Mouse (Mus musculus) granulocyte monocyte progenitor cell, adult 5-6 weeks (primary cell): ENCODE data around the gene Slc22a1. TPM values are rescaled to one million over a fixed set of nuclear protein-coding genes. Genes with fewer than 3 reads are reported as not detected.

Source experiments
- ATAC-seq: replicated peaks from 2 replicates; pipeline ENCODE4 v1.8.0; 2016; ENCODE audit warnings: mild to moderate bottlenecking, moderate TSS enrichment, inconsistent platforms; ENCODE audit not compliant: poor library complexity, severe bottlenecking
- total RNA-seq, 2 experiments: library from RNA; stranded (forward) in 1 of 2; stranded (reverse) in 1 of 2; fragments of 200-712, 200-1000 nt in 1 of 2; fragments of >200 nt in 1 of 2; fragmentation: Nextera tagmentation in 1 of 2; gene quantifications; 2 replicates each; pipeline ENCODE4 v1.2.3; 2014 to 2017

Slc22a1 gene
- total RNA-seq, 2 experiments from 2014 or later, result not detected

DNA sequence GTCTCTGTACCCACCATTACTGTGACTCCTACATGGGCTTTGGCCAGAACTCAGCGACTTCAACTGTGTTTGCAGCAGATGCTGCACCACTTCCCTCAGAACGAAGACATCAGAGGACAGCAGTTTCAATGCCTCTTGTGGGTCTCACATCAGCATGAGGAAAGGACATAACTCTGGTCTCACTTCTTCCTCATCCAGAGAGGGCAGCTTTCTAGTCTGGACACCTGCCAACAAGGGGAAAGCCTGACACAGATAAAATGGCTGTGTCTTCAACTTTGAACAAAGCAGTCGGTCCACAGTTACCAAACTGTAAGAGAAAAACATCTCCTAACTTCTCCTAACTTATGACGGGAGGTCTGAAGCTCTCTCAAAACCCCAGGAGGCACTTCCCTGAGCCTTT, 34.5 kb downstream of the Slc22a1 start:
- no peak for ATAC-seq

DNA sequence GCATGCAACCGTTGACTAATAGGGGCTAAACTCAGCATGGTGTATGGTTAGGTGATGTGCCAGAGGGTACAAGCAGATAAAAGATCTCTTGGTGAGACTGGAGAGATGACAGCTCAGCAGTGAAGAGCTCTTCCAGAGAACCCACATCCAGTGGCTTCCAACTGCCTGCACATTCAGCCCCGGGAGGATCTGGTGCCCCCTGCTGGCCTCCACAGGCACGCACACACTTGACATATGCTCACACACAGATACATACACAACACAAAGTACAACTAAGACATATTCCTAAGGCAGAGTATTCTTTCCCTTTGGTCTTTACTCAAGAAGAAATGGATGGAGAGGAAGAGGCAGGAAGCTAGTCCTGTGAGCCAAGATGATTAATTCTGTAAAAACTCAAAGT, 36.0 kb downstream of the Slc22a1 start:
- no peak for ATAC-seq

DNA sequence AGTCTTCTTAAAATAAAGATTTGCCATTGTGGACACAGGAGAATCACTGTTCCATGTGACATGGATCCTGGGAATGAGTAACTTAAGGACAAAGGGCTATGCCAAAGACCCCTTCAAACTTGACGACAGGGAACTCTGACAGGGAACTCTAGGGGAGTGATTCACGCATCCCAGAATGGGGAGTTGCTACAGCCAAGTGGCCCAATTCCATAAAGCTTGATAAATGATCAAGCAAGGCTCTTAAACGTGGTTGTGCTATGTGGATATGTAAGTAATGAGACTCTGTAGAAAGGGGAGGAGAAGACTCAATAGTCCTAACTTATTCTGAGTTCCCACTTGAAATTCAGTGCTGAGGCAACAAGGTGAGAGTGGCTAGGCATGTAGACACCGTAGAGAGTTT, 40.8 kb downstream of the Slc22a1 start:
- no peak for ATAC-seq

DNA sequence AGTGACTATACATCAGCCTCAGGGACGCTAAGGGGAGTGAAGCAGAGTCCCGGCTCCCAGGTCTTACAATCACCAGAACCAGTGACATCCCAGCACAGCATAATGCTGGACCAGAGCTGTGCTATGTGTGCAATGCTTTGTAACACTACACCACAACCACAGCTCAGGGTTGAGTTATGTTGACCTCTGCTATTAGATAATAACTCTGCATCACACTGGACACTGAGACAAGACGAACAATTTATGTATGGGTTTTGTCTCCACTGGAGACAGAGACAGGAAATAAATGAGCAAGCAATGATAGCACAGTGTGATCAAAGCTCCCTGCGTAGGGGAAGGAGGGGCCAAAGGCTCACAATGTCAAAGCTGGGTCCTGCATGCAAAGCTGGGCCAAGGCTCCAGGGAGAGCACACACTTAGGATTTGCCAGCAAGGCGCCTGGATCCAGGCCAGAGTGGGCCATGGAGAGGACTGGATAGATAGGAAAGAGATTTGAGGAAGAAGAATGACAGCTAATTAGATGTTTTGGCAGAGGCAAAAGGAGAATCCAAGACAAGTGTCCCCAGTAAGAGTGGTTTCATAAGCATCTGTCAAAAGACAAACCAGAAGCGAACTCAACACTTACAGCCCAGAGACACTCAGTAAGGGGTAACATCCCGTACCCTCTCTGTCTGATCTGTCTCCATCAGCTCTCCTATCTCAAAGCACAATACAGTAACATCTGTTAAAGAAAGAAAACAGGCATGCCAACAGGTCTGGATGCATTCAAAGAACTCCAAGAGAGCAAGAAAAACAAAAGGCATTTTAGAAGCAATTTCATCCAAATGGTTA, 43.6 kb downstream of the Slc22a1 start:
- no peak for ATAC-seq

DNA sequence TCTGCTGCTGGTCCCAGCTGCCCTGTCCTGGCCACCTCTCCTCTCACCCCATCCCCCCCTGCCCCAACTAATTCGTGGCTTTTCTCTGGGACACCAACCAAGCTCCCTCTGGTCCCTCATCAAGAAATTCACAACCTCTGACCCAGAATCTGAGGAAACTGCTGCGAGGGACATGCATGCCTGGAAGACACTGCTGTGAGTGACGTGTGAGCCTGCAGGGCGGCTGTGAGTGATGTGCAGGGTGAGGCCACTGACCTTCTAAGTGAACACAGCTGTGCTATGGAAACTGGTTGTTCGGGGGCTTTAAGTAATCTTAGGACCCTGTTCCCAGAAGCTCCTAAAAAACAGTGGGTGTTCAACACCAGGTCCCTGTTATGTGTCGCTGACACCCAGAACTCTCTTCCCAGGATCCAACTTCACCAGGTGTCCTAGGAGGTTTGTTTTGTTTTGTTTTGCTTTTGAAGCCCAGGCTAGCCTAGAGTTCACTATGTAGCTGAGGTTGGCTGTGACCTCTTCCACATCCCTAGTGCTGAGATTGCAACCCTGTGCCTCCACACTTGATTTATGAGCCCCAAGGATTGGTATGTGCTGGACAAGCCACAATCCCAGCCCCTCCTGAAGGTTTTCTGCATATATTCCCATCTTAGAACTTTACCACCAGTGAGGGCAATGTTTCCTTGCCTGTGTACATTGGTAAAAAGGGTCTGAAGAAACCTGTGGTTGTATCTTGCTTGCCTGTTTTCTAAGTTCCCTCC, 44.5 kb downstream of the Slc22a1 start:
- ATAC-seq, result no peak

DNA sequence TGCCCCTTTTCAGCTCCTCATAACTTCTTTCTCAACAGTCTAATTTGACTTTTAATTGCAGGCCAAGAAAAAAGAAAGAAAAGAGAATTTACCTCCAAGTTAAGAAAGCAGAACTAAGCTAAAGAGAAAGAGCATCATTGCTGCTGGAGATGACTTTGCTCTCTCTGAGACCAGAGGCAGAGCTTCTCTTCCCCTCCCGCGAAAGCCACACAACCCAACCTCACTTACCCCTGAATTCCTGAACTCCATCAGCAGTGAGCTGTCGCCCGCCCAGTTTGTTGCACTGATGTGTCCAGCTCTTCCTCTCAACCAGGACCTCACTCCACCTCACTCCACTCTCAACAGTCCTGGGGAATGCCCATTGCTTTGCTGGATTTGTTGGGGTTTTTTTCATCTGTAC, 47.6 kb downstream of the Slc22a1 start:
- ATAC-seq, result peak; percentile 44

DNA sequence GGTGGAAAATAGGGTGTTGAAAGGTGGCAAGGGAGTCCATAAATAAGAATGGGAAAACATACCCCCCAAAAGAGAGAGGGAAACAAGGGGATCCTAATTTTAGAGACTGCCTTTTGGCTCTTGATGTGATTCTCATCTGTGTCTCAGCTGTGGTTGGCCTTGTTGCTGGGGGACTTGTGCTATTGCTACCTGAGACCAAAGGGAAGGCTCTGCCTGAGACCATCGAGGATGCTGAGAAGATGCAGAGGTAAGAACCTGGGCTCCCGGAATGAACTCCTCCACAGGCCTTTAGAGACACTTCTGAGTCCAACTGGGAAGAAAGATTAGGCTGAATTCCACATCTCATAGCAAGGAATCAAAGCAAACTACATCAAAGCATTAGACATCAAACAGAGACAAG, 56.0 kb downstream of the Slc22a1 start:
- no peak for ATAC-seq

DNA sequence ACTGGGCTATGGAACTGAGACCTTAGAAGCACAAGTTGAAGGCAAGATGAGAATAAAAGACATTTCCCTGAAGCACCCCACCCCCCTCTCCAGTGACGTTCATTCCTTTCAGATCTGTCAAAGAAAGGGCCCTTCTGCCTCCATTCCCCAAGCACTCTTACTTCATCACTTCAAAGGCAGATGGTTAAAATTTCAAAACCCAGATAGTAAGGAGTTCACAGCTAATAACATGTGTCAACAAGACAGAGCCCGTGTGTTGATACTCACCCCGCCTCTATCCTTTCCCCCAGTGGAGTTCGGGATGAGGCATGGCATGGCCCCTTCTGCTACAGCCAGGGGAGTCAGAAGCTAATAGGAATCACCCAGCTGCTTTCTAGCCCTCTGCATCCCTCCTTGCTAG, 60.2 kb downstream of the Slc22a1 start:
- ATAC-seq, result no peak

DNA sequence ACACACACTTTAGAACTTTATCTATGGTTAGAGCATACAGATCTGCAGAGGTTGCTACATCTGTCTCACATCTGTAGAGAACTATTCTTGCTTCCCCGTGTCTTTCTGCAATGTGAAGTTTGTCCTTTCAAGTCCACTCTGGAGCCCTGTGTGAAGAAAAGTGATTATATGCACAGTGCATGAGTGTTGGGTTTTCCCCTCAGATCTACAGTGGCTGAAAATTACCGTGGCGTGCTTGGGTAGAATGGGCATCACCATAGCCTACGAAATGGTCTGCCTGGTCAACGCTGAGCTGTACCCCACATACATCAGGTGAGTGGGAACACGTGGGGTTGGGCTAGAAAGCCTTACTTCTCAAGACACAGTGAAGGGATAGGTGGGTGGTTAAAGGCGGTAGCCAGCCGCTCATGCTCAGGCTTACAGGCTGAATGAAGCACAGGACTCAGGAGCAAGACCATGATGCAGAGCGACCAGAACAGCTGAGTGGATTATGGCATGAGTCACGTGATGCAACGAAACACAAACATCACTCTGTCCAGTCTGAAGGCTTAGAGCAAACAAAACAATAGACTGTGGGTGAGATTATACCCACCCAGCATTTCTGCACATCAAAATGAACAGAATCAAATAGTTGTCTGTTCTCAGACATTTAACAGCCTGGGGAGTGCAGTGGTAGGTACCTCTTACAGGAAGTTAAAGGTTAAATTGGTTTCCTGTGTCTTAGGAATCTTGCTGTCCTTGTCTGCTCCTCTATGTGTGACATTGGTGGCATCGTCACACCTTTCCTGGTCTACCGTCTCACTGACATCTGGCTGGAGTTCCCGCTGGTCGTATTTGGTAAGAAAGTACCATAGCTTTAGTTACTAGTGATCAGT, 60.9 kb downstream of the Slc22a1 start:
- no peak for ATAC-seq

DNA sequence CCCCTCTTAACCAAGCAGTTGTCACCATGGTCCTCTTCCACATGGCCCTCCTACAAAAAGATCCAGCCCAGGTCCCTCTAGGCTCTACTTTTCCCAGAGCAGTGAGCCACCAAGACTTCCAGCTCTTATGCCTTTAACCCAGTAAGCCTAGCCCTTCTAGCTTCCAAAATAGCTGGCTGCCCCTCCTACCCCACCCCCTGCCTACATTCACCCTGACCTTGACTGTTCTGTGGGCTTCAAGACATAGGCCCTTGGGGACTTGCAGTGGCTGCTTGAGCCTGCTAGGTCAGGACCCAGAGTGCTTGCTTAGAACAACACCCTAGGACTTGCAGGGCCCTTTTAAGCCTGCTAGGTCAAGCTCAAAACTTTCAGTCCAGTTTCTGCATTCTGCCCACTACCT, 68.4 kb downstream of the Slc22a1 start:
- no peak for ATAC-seq

DNA sequence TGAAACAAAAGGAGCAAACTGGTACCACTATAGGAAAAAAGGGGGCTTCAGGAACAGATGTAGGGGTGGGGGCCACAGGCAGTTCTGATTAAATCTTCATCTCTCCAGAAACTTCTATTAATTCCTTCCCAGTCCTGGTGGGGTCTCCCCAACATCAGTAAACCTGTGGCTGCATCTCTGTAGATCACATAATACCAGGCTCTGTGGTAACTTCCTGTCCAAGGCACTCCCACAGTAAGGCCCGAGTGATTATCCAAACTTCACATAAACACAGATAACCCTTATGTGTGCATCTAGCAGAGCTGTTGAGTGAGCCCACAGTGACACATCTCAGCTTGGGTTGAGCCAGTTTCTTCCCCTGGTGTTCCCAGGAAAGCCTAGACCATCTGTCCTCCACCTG, 69.0 kb downstream of the Slc22a1 start:
- ATAC-seq, result no peak; the same call in 1 of the 2 replicates

Other genes with a start within 250 kb of the Slc22a1 start
- 5.5 and 9.1 TPM in 2 replicates for gene Slc22a3, start 168.1 kb downstream of the Slc22a1 start, total RNA-seq (2014; fragmentation: Nextera tagmentation)
- 2.2 and 2.6 TPM in 2 replicates for gene Slc22a3, start 168.1 kb downstream of the Slc22a1 start, total RNA-seq (2017)
- not detected in 2 replicates for gene Slc22a2, start 91.7 kb downstream of the Slc22a1 start, total RNA-seq (2014; fragmentation: Nextera tagmentation)
- not detected in 2 replicates for gene Slc22a2, start 91.7 kb downstream of the Slc22a1 start, total RNA-seq (2017)
- 0.04 and 0.73 TPM in 2 replicates for gene Igf2r, start 93.8 kb upstream of the Slc22a1 start, total RNA-seq (2014; fragmentation: Nextera tagmentation)
- 0.78 and 1.5 TPM in 2 replicates for gene Igf2r, start 93.8 kb upstream of the Slc22a1 start, total RNA-seq (2017)
- gene Mas1, start 192.3 kb upstream of the Slc22a1 start, total RNA-seq (2014; fragmentation: Nextera tagmentation), result not detected in 2 replicates
- not detected in 2 replicates for gene Mas1, start 192.3 kb upstream of the Slc22a1 start, total RNA-seq (2017)
- gene Mrgprh, start 200.2 kb upstream of the Slc22a1 start, total RNA-seq (2014; fragmentation: Nextera tagmentation), result not detected in 2 replicates
- not detected in 2 replicates for gene Mrgprh, start 200.2 kb upstream of the Slc22a1 start, total RNA-seq (2017)
- gene Pnldc1, start 234.4 kb upstream of the Slc22a1 start, total RNA-seq (2014; fragmentation: Nextera tagmentation), result 1.7 and 3.5 TPM in 2 replicates
- 1.6 TPM in 1 of 2 replicates, not detected in the other for gene Pnldc1, start 234.4 kb upstream of the Slc22a1 start, total RNA-seq (2017)
- 377 and 436 TPM in 2 replicates for gene Tcp1, start 239.9 kb upstream of the Slc22a1 start, total RNA-seq (2014; fragmentation: Nextera tagmentation)
- gene Tcp1, start 239.9 kb upstream of the Slc22a1 start, total RNA-seq (2017), result 932 and 1,001 TPM in 2 replicates
- 138 and 143 TPM in 2 replicates for gene Mrpl18, start 240.5 kb upstream of the Slc22a1 start, total RNA-seq (2014; fragmentation: Nextera tagmentation)
- 190 and 222 TPM in 2 replicates for gene Mrpl18, start 240.5 kb upstream of the Slc22a1 start, total RNA-seq (2017)